Mouse (Mus musculus) myocyte (in vitro differentiated cells): ENCODE results near the gene Raet1e.
"Not testable (repeated sequence)": the region's sequence is repeated elsewhere in the genome, so short reads cannot be mapped to it uniquely, and the experiment has no call there.

Source experiments
- POLR2A ChIP-seq: IDR thresholded peaks from one replicate; pipeline ENCODE4 v1.6.1; 2011; ENCODE audit warnings: low read depth, mild to moderate bottlenecking, control low read depth, moderate library complexity; ENCODE audit not compliant: insufficient read length
- REST ChIP-seq: IDR thresholded peaks from one replicate; pipeline ENCODE4 v1.6.1; 2011; ENCODE audit warnings: mild to moderate bottlenecking, control low read depth, moderate library complexity; ENCODE audit not compliant: insufficient read depth, insufficient read length
- TCF12 ChIP-seq: IDR thresholded peaks from one replicate; pipeline ENCODE4 v1.6.1; 2011; ENCODE audit warnings: mild to moderate bottlenecking, control low read depth; ENCODE audit not compliant: poor library complexity, insufficient read depth, severe bottlenecking

GRCm38 (mm10) chr10:22270879-22271786 is 112.8 kb downstream of the Raet1e start:
- TF ChIP-seq TCF12, POLR2A, REST: not testable (repeated sequence)
